Mouse (Mus musculus) intestine, postnatal 0 days (tissue): ENCODE measurements at regions not wholly inside any gene's neighbourhood (a gene's known extent, or its start where the extent isn't known, plus 50 kb on each side); places are given as distances from the start of the nearest gene placed in this dataset.
A peak's percentile ranks its signal among the peaks of the same experiment; 100 is the strongest.

Experiments
- ATAC-seq: fragments of 200-750 bp; cut with Nextera tagmentation; 2 replicates; pipeline ENCODE4 v1.8.0; 2017; ENCODE audit warnings: mild to moderate bottlenecking, moderate TSS enrichment, moderate library complexity
- H3K27ac ChIP-seq: fragments of 300-500 bp; sonication (generic); 2 replicates; pipeline ENCODE4 v1.5.1; 2014; ENCODE audit warnings: mild to moderate bottlenecking, low read depth, low read length, moderate library complexity
- H3K27me3 ChIP-seq: fragments of 300-500 bp; sonication (generic); replicated peaks from 2 replicates; pipeline ENCODE4 v1.6.1; 2014; ENCODE audit warnings: low read length, mixed read lengths; ENCODE audit not compliant: control insufficient read depth, insufficient read depth
- H3K36me3 ChIP-seq: fragments of 300-500 bp; sonication (generic); 2 replicates; pipeline ENCODE4 v1.6.1; 2014; ENCODE audit warnings: mild to moderate bottlenecking, moderate library complexity; ENCODE audit not compliant: control insufficient read depth, insufficient read depth
- H3K4me1 ChIP-seq: fragments of 300-500 bp; sonication (generic); replicated peaks from 2 replicates; pipeline ENCODE4 v1.6.1; 2014; ENCODE audit warnings: antibody characterized with exemption, low read length, mixed read lengths; ENCODE audit not compliant: control insufficient read depth, insufficient read depth
- H3K4me2 ChIP-seq: fragments of 300-500 bp; sonication (generic); replicated peaks from 2 replicates; pipeline ENCODE4 v1.6.1; 2014; ENCODE audit warnings: low read depth, mild to moderate bottlenecking, moderate library complexity
- H3K4me3 ChIP-seq: fragments of 300-500 bp; sonication (generic); 2 replicates; pipeline ENCODE4 v1.5.1; 2014; ENCODE audit warnings: low read depth, low read length
- H3K9ac ChIP-seq: fragments of 300-500 bp; sonication (generic); 2 replicates; pipeline ENCODE4 v1.6.1; 2014; ENCODE audit warnings: mild to moderate bottlenecking, low read depth, low read length
- H3K9me3 ChIP-seq: fragments of 300-500 bp; sonication (generic); 2 replicates; pipeline ENCODE4 v1.6.1; 2016; ENCODE audit warnings: mixed run types; ENCODE audit not compliant: control insufficient read depth
- CTCF ChIP-seq: sonication (generic); IDR thresholded peaks from 2 replicates; pipeline ENCODE4 v1.5.1; 2016; ENCODE audit warnings: low read depth, mild to moderate bottlenecking, control low read depth, antibody characterized with exemption, moderate library complexity
- WGBS: fragments of 180-500 bp; shearing (Covaris S2); extraction: QIAGEN DNeasy Blood & Tissue Kit; methylation state at CpG from one replicate; pipeline ENCODE4 v1.1.7; 2014; 5-methylcytosine and 5-hydroxymethylcytosine counted together

- Histone ChIP-seq H3K4me2 (peak overlapping the region; percentile 45), H3K27ac (no peak overlapping the region), H3K9ac (no peak overlapping the region), H3K9me3 (no peaks in the 10 kb centered on the region), H3K4me1 (no peaks in the 10 kb centered on the region), H3K27me3 (no peaks in the 10 kb centered on the region), H3K4me3 (no peak overlapping the region), H3K36me3 (no peaks in the 10 kb centered on the region)
- ATAC-seq = no peak
- 18% methylated on average over 20 of the region's 20 CpGs for WGBS
- TF ChIP-seq CTCF = no peak
These were observed 114.1 kb upstream of the Slit3 start for GRCm38 (mm10) chr11:35006773-35007567.

GRCm38 (mm10) chr11:35005143-35005542, 115.9 kb upstream of the Slit3 start:
- Histone ChIP-seq H3K4me2 (no peak overlapping the region), H3K4me3 (no peak overlapping the region), H3K9ac (no peak overlapping the region), H3K9me3 (no peaks in the 10 kb centered on the region), H3K4me1 (no peaks in the 10 kb centered on the region), H3K27me3 (no peaks in the 10 kb centered on the region), H3K36me3 (no peaks in the 10 kb centered on the region), H3K27ac (no peak overlapping the region)
- ATAC-seq = no peak
- no peak for TF ChIP-seq CTCF
- 87% methylated on average over 3 of the region's 3 CpGs for WGBS

- H3K27me3 ChIP-seq = no peaks in the 10 kb centered on the region
- H3K4me3 ChIP-seq = no peak overlapping the region
- no peak overlapping the region for H3K4me2 ChIP-seq
- H3K9me3 ChIP-seq = no peaks in the 10 kb centered on the region
- no peak overlapping the region for H3K27ac ChIP-seq
- no peak for ATAC-seq
- WGBS = 54% methylated on average over 1 of the region's 1 CpGs
- no peaks in the 10 kb centered on the region for H3K36me3 ChIP-seq
- H3K9ac ChIP-seq = no peak overlapping the region
- H3K4me1 ChIP-seq = no peaks in the 10 kb centered on the region
- no peak for TF ChIP-seq CTCF
These were observed 116.6 kb upstream of the Slit3 start for GRCm38 (mm10) chr11:35004431-35004830.

GRCm38 (mm10) chr11:35003956-35004355, 117.1 kb upstream of the Slit3 start:
- no peak for ATAC-seq
- Histone ChIP-seq H3K4me2 (no peak overlapping the region), H3K27ac (no peak overlapping the region), H3K27me3 (no peaks in the 10 kb centered on the region), H3K4me3 (no peak overlapping the region), H3K9ac (no peak overlapping the region), H3K36me3 (no peaks in the 10 kb centered on the region), H3K4me1 (no peaks in the 10 kb centered on the region), H3K9me3 (no peaks in the 10 kb centered on the region)
- TF ChIP-seq CTCF = peak; percentile 24; the same call in 1 of the 2 replicates
- 23% methylated on average over 3 of the region's 3 CpGs for WGBS

GRCm38 (mm10) chr11:34997906-34998305, 123.1 kb upstream of the Slit3 start:
- Histone ChIP-seq H3K4me1 (no peaks in the 10 kb centered on the region), H3K9me3 (no peaks in the 10 kb centered on the region), H3K9ac (no peak overlapping the region), H3K27ac (no peak overlapping the region), H3K36me3 (no peaks in the 10 kb centered on the region), H3K27me3 (no peaks in the 10 kb centered on the region), H3K4me3 (no peak overlapping the region), H3K4me2 (no peak overlapping the region)
- WGBS = 91% methylated on average over 2 of the region's 2 CpGs
- TF ChIP-seq CTCF = no peak
- ATAC-seq = no peak

- Histone ChIP-seq H3K9ac (no peak overlapping the region), H3K36me3 (no peaks in the 10 kb centered on the region), H3K27me3 (no peaks in the 10 kb centered on the region), H3K4me1 (no peaks in the 10 kb centered on the region), H3K4me3 (no peak overlapping the region), H3K9me3 (no peaks in the 10 kb centered on the region), H3K27ac (no peak overlapping the region), H3K4me2 (no peak overlapping the region)
- ATAC-seq = no peak
- WGBS = 73% methylated on average over 4 of the region's 4 CpGs
- TF ChIP-seq CTCF = no peak
These were observed 125.5 kb upstream of the Slit3 start for GRCm38 (mm10) chr11:34995515-34995914.
